Mouse (Mus musculus) olfactory bulb, adult 2 months (tissue): ENCODE data around the gene Gdf7. TPM values are rescaled to one million over a fixed set of nuclear protein-coding genes. Genes with fewer than 3 reads are reported as not detected.

ENCODE experiments used
- H3K27ac ChIP-seq: fragments of 200-500 bp; 2 replicates; pipeline ENCODE4 v1.5.1; 2012; ENCODE audit warnings: low read depth, low read length; ENCODE audit not compliant: insufficient read depth
- H3K4me1 ChIP-seq: fragments of 200-500 bp; 2 replicates; pipeline ENCODE4 v1.6.1; 2012; ENCODE audit warnings: low read length; ENCODE audit not compliant: control insufficient read depth, insufficient read depth
- H3K4me3 ChIP-seq: fragments of 200-500 bp; 2 replicates; pipeline ENCODE4 v1.5.1; 2012; ENCODE audit warnings: mild to moderate bottlenecking, low read depth, low read length, moderate library complexity; ENCODE audit not compliant: insufficient read depth
- CTCF ChIP-seq: fragments of 200-500 bp; IDR thresholded peaks from 2 replicates; pipeline ENCODE4 v1.5.1; 2012; ENCODE audit warnings: low read depth, mild to moderate bottlenecking, low read length, moderate library complexity; ENCODE audit not compliant: insufficient read depth
- POLR2A ChIP-seq: fragments of 200-500 bp; IDR thresholded peaks from 2 replicates; pipeline ENCODE4 v1.6.1; 2012; ENCODE audit warnings: mild to moderate bottlenecking, low read depth, low read length, moderate library complexity; ENCODE audit not compliant: insufficient read depth
- WGBS: fragments of 180-500 bp; shearing (Covaris S2); methylation state at CpG from one replicate; pipeline ENCODE4 v1.1.7; 2018; 5-methylcytosine and 5-hydroxymethylcytosine counted together
- polyA plus RNA-seq: library from polyadenylated mRNA; stranded (reverse); fragments of >200 nt; gene quantifications from 2 replicates; pipeline ENCODE4 v1.2.4, GENCODE M21; 2012; ENCODE audit warnings: low replicate concordance; ENCODE audit not compliant: missing spikeins, insufficient read depth, insufficient read length

The Gdf7 gene
- polyA plus RNA-seq, 1 experiment = not detected

DNA sequence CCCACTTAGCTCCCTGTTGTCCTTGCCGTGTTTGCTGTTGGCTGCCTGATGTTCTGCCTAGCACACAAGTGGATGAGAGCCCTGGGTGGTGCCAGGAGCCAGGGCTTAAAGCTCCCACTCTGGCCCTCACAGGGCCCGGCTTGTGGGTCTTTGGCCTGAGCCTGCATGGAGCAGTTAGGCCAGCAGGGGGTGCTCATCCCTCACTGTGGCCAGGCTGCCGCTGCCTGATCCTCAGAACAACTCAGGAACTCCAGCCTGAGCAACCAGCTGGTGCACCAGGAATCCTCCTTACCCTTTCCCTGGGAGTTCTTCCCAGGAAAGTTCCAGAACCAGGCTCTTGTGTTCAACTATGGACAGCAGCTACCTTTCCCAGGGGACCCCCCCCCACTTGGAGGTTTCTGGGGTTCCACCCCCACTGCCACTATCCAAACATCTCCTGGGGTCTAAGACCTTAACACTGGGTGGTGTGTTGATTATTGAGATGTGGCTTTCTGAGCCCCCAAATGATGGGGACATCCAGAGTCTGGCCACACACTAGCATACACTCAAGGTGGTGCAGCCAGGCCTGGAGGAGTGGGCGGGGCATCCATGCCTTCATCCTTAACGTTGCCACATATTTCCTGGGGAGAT is 18.4 kb upstream of the Gdf7 start:
- 35% methylated on average over 5 of the region's 5 CpGs for WGBS
- H3K4me1 ChIP-seq = peaks cover 13% of the 10 kb centered on the region
- no peak overlapping the region for H3K27ac ChIP-seq
- TF ChIP-seq POLR2A (no peak), CTCF (peak; percentile 90)
- no peak overlapping the region for H3K4me3 ChIP-seq

DNA sequence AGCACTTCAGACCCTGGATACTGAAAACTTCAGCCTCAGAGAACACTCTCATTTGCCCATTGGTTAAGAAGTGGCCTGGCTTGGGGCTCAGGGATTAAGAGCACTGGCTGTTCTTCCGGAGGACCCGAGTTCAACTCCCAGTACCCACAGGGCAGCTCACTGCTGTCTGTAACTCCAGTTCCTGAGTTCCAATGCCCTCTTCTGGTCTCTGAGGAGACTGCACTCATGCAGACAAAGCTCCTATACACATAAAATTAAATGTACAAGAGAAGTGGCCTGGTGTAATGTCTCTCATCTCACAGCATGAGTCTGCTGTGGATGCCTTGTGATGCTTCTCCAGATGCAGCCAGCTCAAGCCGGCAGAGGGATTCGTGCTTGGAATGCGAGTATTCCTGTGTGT is 14.8 kb upstream of the Gdf7 start:
- no peak for TF ChIP-seq CTCF
- no peak for TF ChIP-seq POLR2A
- Histone ChIP-seq H3K27ac (no peak overlapping the region), H3K4me3 (no peak overlapping the region), H3K4me1 (peaks cover 16% of the 10 kb centered on the region)
- 78% methylated on average over 5 of the region's 5 CpGs for WGBS

DNA sequence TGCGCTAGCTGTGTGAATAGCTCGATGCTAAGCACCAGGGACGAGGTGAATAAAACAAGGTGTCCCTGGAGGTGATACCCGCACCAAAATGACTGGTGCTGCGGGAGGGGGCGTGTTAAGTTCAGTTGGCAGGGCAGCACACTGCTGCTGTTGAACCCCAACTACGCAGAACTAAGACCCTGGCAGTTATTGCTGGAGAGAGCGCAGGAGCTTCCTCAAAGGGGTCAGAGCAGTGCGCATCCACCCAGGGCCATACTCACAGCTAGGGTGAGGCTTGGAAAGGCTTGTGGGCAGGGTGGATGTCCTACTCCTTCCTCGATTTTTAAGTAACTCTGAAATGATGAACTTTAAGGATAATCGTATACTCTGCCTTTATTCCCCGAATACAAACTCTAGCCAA is 12.0 kb upstream of the Gdf7 start:
- Histone ChIP-seq H3K4me3 (peak overlapping the region; percentile 72), H3K27ac (no peak overlapping the region), H3K4me1 (peaks cover 12% of the 10 kb centered on the region)
- TF ChIP-seq POLR2A = no peak
- TF ChIP-seq CTCF = no peak
- 12% methylated on average over 12 of the region's 12 CpGs for WGBS

DNA sequence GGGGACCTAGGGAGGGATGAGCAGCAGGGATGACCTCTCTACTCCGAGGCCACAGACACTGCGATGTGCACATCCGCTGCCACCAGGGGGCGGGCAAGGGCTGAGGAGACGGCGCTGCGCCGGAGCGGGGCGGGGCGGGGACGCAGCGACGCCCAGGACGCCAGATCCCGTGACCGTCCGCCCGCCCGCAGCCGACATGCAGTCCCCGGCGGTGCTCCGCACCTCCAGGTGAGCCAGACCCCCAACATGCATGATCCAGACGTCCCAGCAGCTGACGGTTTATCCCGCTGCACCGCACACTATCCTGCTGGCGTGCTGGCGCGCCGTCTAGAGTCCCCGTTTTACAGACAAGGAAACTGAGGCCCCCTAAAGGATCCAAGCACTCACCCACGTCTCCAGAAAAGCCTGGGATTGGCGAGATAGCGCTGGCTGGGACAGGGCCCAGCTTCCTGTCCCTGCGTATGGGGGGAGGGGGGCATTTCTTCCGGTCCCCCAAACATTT is 11.6 kb upstream of the Gdf7 start, which contains the start of gene Hs1bp3:
Gene Hs1bp3 (plus strand): TSS at position 163 of the 502 bp plus-strand sequence.
- no peak within 1 kb of the TSS for H3K27ac ChIP-seq
- H3K4me1 ChIP-seq = peaks cover 12% of the 10 kb centered on the region
- under 1% methylated on average over 38 of the region's 38 CpGs for WGBS
- TF ChIP-seq CTCF (peak; percentile 80), POLR2A (0 out of 2 replicates have a peak, but pooled peaks have one; percentile 26)
- peak within 1 kb of the TSS; percentile 72 for H3K4me3 ChIP-seq

DNA sequence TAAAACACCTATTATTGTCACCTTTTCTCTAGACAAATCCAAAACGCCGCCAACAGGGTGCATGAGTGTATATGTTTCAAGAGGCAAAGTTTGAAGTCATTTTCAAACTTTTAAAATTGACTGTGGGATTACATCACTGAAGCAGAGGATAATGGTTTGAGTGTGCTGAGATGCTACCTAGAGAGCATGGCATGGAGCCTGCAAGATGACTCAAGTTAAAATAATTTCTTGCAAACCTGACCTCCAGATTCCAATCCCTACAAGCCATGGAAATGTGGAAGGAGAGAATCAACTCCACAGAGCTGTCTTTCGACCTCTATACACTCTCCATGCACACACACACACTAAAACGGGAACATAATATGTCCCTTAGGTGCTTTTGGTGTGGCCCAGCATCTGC is 10.5 kb upstream of the Gdf7 start:
- no peak for TF ChIP-seq POLR2A
- no peak for TF ChIP-seq CTCF
- Histone ChIP-seq H3K4me3 (no peak overlapping the region), H3K4me1 (peaks cover 12% of the 10 kb centered on the region), H3K27ac (no peak overlapping the region)
- 89% methylated on average over 4 of the region's 4 CpGs for WGBS

DNA sequence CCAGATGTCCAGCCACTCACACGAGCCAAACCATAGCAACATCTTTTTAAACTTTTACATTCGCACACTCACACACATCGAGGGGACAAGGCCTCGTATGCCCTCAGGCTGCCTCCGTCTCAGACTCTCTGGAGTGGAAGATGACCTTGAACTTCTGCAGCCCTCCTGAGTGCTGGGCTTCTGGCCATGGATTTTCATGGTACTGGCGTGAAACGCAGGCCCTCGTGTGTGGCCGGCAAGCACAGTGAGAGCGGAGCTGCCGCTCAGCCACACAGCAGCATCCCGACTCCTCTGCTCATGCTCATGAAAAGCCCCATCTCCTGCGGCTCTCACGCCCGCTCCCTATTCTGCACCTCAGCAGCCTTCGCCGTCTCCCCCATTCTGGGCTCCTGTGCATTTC is 9.2 kb upstream of the Gdf7 start:
- Histone ChIP-seq H3K4me3 (no peak overlapping the region), H3K4me1 (peaks cover 12% of the 10 kb centered on the region), H3K27ac (no peak overlapping the region)
- 38% methylated on average over 17 of the region's 17 CpGs for WGBS
- TF ChIP-seq POLR2A (no peak), CTCF (no peak)

DNA sequence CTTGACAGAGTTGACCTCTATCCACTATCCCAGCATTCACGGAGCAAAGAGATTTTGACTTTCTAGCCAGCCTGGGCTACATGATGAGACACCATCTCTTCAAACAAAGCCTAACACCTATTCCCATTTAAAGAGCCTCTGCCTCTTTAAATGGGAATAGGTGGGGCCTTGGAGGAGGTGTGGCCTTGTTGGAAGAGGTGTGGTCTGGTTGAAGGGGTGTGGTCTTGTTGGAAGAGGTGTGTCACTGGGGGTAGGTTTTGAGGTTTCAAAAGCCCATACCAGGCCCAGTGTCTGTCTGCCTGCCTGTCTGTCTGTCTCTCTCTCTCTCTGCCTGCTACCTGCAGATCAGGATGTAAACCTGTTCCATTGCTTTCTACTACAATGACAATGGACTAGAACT is 5.2 kb upstream of the Gdf7 start:
- TF ChIP-seq POLR2A (no peak), CTCF (no peak)
- WGBS = 63% methylated on average over 1 of the region's 1 CpGs
- H3K4me1 ChIP-seq = peaks cover 4% of the 10 kb centered on the region
- H3K27ac ChIP-seq = no peak overlapping the region
- H3K4me3 ChIP-seq = no peak overlapping the region

DNA sequence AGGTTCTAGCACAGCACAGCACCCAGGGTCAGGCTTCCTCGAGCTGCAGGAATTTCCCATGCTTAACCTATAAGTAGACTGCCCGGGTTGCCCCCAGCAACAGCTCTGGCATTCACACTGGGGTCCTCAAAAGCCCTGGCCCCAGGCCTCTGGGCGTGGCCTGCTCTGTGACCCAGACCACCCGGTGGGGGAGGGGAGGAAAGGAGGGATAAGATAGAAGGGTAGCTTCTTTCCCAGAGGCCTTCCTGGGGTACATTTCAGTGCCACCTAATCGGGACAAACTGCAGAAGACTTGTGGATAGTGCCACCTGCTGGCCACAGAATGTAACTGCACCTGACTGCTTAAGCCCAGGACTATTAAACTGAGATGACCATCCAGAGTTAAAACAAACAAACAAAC is 4.7 kb upstream of the Gdf7 start:
- no peak overlapping the region for H3K4me3 ChIP-seq
- 8% methylated on average over 5 of the region's 5 CpGs for WGBS
- H3K4me1 ChIP-seq = peaks cover 8% of the 10 kb centered on the region
- TF ChIP-seq CTCF (peak; percentile 52; the same call in 1 of the 2 replicates), POLR2A (no peak)
- H3K27ac ChIP-seq = no peak overlapping the region

DNA sequence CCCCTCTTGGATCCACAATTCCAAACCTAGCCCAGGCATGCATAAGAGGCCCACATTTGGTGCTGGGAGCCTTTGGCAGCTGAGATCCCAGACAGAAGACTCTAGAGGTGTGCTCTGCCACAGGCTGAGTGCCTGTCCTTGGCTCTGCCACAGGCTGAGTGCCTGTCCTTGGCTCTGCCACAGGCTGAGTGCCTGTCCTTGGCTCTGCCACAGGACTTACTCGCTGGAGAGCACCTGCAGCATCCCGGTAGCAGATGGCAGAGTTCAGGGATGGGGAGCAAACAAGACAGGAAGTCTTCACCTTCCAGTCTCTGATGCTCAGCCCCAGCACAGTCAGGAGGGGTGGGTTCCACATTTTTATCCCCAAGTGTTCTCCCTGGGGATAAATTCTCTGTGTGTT is 3.5 kb upstream of the Gdf7 start:
- Histone ChIP-seq H3K27ac (no peak overlapping the region), H3K4me1 (peaks cover 12% of the 10 kb centered on the region), H3K4me3 (no peak overlapping the region)
- TF ChIP-seq CTCF = no peak
- no peak for TF ChIP-seq POLR2A
- WGBS = 78% methylated on average over 2 of the region's 2 CpGs
